Mouse (Mus musculus) kidney, embryonic 16.5 days (tissue): ENCODE measurements around the gene Supt4a. TPM values are rescaled to one million over a fixed set of nuclear protein-coding genes. Genes with fewer than 3 reads are reported as not detected.

Experiments
- ATAC-seq: fragments of 200-750 bp; cut with Nextera tagmentation; 2 replicates; pipeline ENCODE4 v1.8.0; 2017; ENCODE audit warnings: moderate TSS enrichment; ENCODE audit not compliant: low FRiP score, low TSS enrichment
- H3K27ac ChIP-seq: fragments of 300-500 bp; sonication (generic); 2 replicates; pipeline ENCODE4 v1.5.1; 2014; ENCODE audit warnings: low read length
- H3K27me3 ChIP-seq: fragments of 300-500 bp; sonication (generic); 2 replicates; pipeline ENCODE4 v1.6.1; 2014; ENCODE audit warnings: low read length, control low read depth, mixed read lengths; ENCODE audit not compliant: insufficient read depth
- H3K36me3 ChIP-seq: fragments of 300-500 bp; sonication (generic); 2 replicates; pipeline ENCODE4 v1.6.1; 2014; ENCODE audit warnings: low read length, control low read depth, mixed read lengths; ENCODE audit not compliant: insufficient read depth
- H3K4me1 ChIP-seq: fragments of 300-500 bp; sonication (generic); 2 replicates; pipeline ENCODE4 v1.6.1; 2014; ENCODE audit warnings: low read length, control low read depth, mixed read lengths; ENCODE audit not compliant: insufficient read depth
- H3K4me2 ChIP-seq: fragments of 300-500 bp; sonication (generic); replicated peaks from 2 replicates; pipeline ENCODE4 v1.6.1; 2014; ENCODE audit warnings: low read depth, low read length
- H3K4me3 ChIP-seq: fragments of 300-500 bp; sonication (generic); 2 replicates; pipeline ENCODE4 v1.5.1; 2014; ENCODE audit warnings: mild to moderate bottlenecking, low read length
- H3K9ac ChIP-seq: fragments of 300-500 bp; sonication (generic); replicated peaks from 2 replicates; pipeline ENCODE4 v1.6.1; 2014; ENCODE audit warnings: low read length
- H3K9me3 ChIP-seq: fragments of 300-500 bp; sonication (generic); 2 replicates; pipeline ENCODE4 v1.6.1; 2016; ENCODE audit warnings: low read length, control low read depth
- WGBS: fragments of 180-500 bp; shearing (Covaris S2); extraction: QIAGEN DNeasy Blood & Tissue Kit; methylation state at CpG from one replicate; pipeline ENCODE4 v1.1.7; 2014; 5-methylcytosine and 5-hydroxymethylcytosine counted together
- microRNA counts: library from miRNA; unstranded; fragments of <30 nt; microRNA quantifications from one replicate; lab custom pipeline; 2016
- microRNA-seq: library from miRNA; unstranded; fragments of <30 nt; microRNA quantifications from one replicate; pipeline ENCODE4, GENCODE M21; 2016
- polyA plus RNA-seq: library from polyadenylated mRNA; unstranded; fragments of >200 nt; fragmentation: Nextera tagmentation; extraction: Ambion mirVana; gene quantifications from 2 replicates; pipeline ENCODE4 v1.2.1, GENCODE M21; 2015

The Supt4a gene
- polyA plus RNA-seq, 1 experiment from 2014 or later: 161 TPM

GRCm38 (mm10) chr11:87779392-87779791 is 42.0 kb downstream of the Supt4a start:
- ATAC-seq: no peak
- H3K4me2 ChIP-seq: no peak overlapping the region
- H3K9me3 ChIP-seq: no peaks in the 10 kb centered on the region
- WGBS: 79% methylated on average over 4 of the region's 4 CpGs
- H3K36me3 ChIP-seq: no peaks in the 10 kb centered on the region
- H3K4me3 ChIP-seq: no peak overlapping the region
- no peak overlapping the region for H3K27ac ChIP-seq
- H3K9ac ChIP-seq: no peak overlapping the region
- no peaks in the 10 kb centered on the region for H3K27me3 ChIP-seq
- H3K4me1 ChIP-seq: peaks cover 20% of the 10 kb centered on the region

DNA sequence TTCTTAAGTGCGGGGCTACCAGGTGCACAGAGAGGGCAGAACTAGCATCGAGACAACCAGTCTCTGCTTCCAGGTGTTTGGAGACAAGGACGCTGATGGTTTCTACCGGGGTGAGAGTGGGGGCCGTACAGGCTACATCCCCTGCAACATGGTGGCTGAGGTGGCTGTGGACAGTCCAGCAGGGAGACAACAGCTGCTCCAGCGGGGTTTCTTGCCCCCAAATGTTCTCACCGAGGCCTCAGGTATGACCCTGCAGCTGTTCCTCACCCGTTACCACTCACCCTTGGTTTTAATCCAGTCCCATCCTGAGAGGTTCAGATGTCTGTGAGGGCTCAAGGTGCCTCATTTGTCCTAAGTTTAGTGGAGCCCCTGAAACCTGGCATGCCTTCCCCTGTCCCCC is 42.8 kb downstream of the Supt4a start:
- H3K27ac ChIP-seq: no peak overlapping the region
- H3K9me3 ChIP-seq: no peaks in the 10 kb centered on the region
- H3K4me3 ChIP-seq: no peak overlapping the region
- 80% methylated on average over 8 of the region's 8 CpGs for WGBS
- no peak for ATAC-seq
- no peaks in the 10 kb centered on the region for H3K36me3 ChIP-seq
- peaks cover 20% of the 10 kb centered on the region for H3K4me1 ChIP-seq
- no peak overlapping the region for H3K4me2 ChIP-seq
- no peaks in the 10 kb centered on the region for H3K27me3 ChIP-seq
- H3K9ac ChIP-seq: no peak overlapping the region

DNA sequence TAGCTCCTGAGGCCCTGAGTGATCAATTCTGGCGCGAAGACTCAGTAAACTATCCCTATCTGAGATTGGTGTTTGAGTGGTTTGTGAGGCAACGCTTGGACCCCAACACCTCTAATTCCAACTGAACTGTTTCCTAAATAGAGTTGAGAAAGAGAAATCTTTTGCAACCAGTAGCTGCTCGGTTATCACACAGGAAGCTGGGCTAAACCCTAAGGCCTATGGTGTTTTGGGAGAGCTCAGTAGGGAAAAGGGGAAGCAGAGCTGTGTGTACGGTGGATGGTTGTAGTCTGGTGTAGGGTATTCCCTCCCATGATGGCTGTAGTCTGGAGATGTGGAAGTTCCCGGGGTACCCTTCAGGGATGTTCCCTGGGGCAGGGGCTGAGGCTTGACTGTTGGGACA is 52.7 kb downstream of the Supt4a start:
- no peaks in the 10 kb centered on the region for H3K27me3 ChIP-seq
- H3K4me1 ChIP-seq: no peaks in the 10 kb centered on the region
- ATAC-seq: no peak
- no peaks in the 10 kb centered on the region for H3K9me3 ChIP-seq
- no peak overlapping the region for H3K4me3 ChIP-seq
- no peak overlapping the region for H3K4me2 ChIP-seq
- no peak overlapping the region for H3K27ac ChIP-seq
- H3K36me3 ChIP-seq: no peaks in the 10 kb centered on the region
- WGBS: 93% methylated on average over 6 of the region's 6 CpGs
- H3K9ac ChIP-seq: no peak overlapping the region

MicroRNA genes within 50 kb of the gene (microRNA counts, 519-probe panel; counts per million panel counts)
- 3,685 counts per million, percentile 85 among the panel's probes with 10 or more counts for microRNA mmu-miR-142-3p (lab: Ali Mortazavi, UCI)
- 3,626 counts per million, percentile 83 among the panel's probes with 10 or more counts for microRNA mmu-miR-142-5p (lab: Ali Mortazavi, UCI)

Small RNA genes lying within 50 kb of the gene (microRNA-seq; reads per million reads assigned to microRNA genes)
- not detected for gene Mir142
- not detected for gene Mir142b

Other genes starting within 250 kb of the Supt4a start
- gene Gm11492, start 170.9 kb upstream of the Supt4a start, polyA plus RNA-seq: not detected in 2 replicates
- gene Sept4, start 168.6 kb upstream of the Supt4a start, polyA plus RNA-seq: 70.6 and 77.8 TPM in 2 replicates
- gene Mtmr4, start 145.4 kb upstream of the Supt4a start, polyA plus RNA-seq: 41.7 and 42.2 TPM in 2 replicates
- 0.17 and 0.32 TPM in 2 replicates for gene Hsf5, start 120.4 kb upstream of the Supt4a start, polyA plus RNA-seq
- 7.2 and 8.0 TPM in 2 replicates for gene Rnf43, start 74.8 kb upstream of the Supt4a start, polyA plus RNA-seq
- gene Tspoap1, start 23.0 kb downstream of the Supt4a start, polyA plus RNA-seq: 4.7 and 5.6 TPM in 2 replicates
- gene Mpo, start 56.0 kb downstream of the Supt4a start, polyA plus RNA-seq: 1.1 and 1.3 TPM in 2 replicates
- gene Lpo, start 90.7 kb downstream of the Supt4a start, polyA plus RNA-seq: 0.15 and 0.29 TPM in 2 replicates
- 20.4 and 20.6 TPM in 2 replicates for gene Mks1, start 115.7 kb downstream of the Supt4a start, polyA plus RNA-seq
- 0.39 and 0.64 TPM in 2 replicates for gene Epx, start 138.0 kb downstream of the Supt4a start, polyA plus RNA-seq
- not detected in 2 replicates for gene Olfr462, start 154.7 kb downstream of the Supt4a start, polyA plus RNA-seq
- not detected in 2 replicates for gene Olfr463, start 159.8 kb downstream of the Supt4a start, polyA plus RNA-seq
- not detected in 2 replicates for gene Olfr464, start 183.4 kb downstream of the Supt4a start, polyA plus RNA-seq
- gene Dynll2, start 250.0 kb downstream of the Supt4a start, polyA plus RNA-seq: 21.0 and 23.5 TPM in 2 replicates